Mouse (Mus musculus) bone marrow, adult 2 months (tissue): ENCODE measurements around the gene 1520401A03Rik.

ENCODE experiments used
- CTCF ChIP-seq: fragments of 200-500 bp; IDR thresholded peaks from 2 replicates; pipeline ENCODE4 v1.5.1; 2011; ENCODE audit warnings: low read length, control low read depth; ENCODE audit not compliant: control insufficient read depth, insufficient read depth
- POLR2A ChIP-seq: fragments of 200-500 bp; IDR thresholded peaks from 2 replicates; pipeline ENCODE4 v1.6.1; 2011; ENCODE audit warnings: low read depth, mild to moderate bottlenecking, control low read depth, low read length, borderline replicate concordance; ENCODE audit not compliant: control insufficient read depth

GRCm38 (mm10) chr17:23770896-23771283, 48.3 kb upstream of the 1520401A03Rik start:
- no peak for TF ChIP-seq CTCF
- TF ChIP-seq POLR2A = no peak
